Mouse (Mus musculus) granulocyte monocyte progenitor cell, adult 5-6 weeks (primary cell): ENCODE data around the gene Armc3. TPM values are rescaled to one million over a fixed set of nuclear protein-coding genes. Genes with fewer than 3 reads are reported as not detected.
"Not testable (repeated sequence)": the region's sequence is repeated elsewhere in the genome, so short reads cannot be mapped to it uniquely, and the experiment has no call there.

Source experiments
- ATAC-seq: replicated peaks from 2 replicates; pipeline ENCODE4 v1.8.0; 2016; ENCODE audit warnings: mild to moderate bottlenecking, moderate TSS enrichment, inconsistent platforms; ENCODE audit not compliant: poor library complexity, severe bottlenecking
- total RNA-seq, 2 experiments: library from RNA; stranded (forward) in 1 of 2; stranded (reverse) in 1 of 2; fragments of 200-712, 200-1000 nt in 1 of 2; fragments of >200 nt in 1 of 2; fragmentation: Nextera tagmentation in 1 of 2; gene quantifications; 2 replicates each; pipeline ENCODE4 v1.2.3; 2014 to 2017

The Armc3 gene
- total RNA-seq, 2 experiments from 2014 or later = 0.05 TPM; not detected in 1

DNA sequence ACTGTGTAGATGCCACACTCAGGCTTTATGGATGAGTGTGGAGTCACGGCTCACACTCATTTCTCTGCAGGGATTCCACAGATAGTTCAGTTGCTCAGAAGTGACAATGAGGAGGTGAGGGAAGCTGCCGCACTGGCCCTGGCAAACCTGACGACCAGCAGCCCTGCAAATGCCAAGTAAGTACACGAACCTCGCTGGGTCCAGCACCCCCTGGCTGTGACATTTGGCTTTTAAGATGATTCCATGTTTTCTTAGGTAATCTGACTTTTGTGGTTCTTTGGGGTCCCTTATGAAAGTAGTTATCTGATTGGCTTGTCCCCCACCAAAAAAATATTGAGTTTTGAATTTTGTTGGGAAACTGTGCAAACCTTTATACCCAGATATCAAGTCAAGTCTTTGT lies 70.9 kb downstream of the Armc3 start:
- no peak for ATAC-seq

DNA sequence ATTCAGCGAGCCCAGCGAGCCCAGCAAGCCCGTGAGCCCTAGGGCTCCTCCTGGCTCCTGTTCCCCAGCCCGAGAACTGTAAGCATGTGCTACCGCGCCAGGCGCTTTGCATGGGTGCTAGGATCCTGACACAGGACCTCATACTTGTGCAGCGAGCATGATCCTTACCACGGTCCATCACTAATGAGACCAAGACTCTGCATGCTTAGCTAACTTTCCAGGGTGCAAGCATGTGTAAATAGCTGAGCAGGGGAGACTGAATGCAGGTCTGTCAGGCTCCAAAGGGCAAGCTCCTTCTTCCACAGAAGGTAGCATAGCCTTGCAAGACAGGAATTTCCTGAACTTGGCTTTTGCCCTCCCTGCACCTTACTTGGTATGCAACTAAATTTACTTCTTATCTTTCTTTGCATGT lies 71.6 kb downstream of the Armc3 start:
- ATAC-seq = no peak

DNA sequence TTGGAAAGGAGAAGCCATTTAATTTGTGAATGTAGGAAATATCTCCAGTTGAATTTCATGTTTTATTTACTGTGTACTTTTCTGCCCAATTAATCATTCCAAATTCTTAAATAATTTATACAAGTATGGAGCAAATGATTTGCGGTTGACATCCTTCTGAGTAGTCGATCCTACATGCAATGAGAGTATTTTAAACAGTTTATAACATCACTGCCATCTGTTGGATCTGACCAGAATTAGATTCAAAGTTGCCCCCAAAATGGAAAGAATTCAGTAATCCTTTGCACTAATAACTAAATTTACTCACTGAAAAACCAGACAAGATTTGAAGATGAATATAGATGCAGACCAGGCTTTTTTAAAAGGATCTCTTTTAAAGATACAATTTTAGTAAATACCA lies 75.5 kb downstream of the Armc3 start:
- no peak for ATAC-seq

DNA sequence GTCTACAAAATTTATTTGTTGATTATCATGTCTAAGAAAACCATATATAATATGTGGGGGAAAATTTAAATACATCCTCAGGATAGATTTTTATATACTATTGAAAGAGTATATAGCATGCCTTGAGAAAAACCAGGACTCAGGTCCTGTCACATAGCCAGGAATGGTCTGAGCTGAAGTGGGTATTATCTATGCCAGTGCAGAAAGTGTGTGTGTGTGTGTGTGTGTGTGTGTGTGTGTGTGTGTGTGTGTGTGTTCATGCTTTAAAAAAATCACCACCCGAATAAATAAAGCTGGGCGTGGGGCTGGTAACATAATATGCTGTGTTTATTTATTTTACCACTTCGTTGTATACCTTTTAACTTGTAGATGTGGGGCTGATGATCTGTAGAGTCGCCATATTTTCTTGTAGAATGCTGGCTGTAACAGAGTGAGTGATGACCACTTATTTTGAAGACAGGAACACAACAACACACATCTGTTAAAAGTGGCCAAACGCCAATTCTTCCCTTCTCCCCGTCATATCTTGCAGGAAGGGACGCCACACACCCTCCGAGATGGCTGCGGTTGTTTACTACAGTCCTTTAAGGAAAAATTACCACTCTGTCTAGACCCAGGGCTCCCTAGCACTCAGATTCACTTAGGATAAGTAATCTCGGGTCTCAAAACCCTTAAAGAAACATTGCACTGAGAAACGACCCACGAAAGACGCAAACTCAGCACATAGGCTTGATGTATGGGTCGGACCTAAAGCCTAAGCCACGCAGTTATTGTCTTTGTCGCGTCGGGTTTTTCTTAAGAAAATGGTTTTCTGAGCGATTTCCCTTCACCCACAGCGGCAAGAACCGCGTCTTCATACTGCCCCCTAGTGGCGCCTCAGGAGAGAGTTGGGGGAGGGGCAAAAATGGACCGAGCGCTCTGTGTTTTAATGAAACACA lies 76.8 kb downstream of the Armc3 start:
- ATAC-seq = peak; percentile 85

DNA sequence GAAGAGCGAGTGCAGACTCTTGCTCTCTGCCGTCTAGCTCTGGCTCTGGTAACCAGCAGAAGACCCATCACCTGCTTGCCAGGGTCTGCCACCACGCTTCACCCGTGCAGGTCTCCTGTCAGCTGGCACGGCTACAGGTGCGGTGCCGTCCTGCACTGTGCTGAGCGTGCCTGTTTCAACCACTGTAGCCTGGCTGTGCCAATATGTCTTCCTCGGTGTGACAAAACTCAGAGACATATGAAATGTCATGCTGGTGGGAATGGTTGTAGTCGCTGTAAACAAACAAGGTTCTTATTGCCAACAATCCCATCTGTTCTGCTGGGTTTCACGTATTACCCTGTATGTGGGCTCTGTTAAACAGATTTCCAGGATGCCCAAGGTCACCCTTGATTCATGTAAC lies 81.2 kb downstream of the Armc3 start:
- ATAC-seq = no peak

DNA sequence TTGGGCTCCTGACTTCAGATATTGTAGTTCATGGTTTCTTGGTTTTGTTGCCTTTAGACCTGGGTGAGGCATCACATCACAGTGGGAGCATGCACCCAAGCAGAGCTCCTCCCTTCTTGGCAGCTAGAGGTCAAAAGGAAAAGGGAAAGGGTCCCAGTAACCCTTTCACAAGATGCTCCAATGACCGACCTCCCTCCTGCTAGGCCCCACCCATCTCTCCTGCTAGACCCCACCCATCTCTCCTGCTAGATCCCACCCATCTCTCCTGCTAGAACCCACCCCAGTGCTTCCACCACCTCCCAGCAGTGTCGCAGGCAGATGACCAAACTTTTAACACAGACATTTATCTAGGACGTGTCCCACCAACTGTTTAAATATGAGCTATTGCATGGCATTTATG lies 93.3 kb downstream of the Armc3 start:
- ATAC-seq = no peak

DNA sequence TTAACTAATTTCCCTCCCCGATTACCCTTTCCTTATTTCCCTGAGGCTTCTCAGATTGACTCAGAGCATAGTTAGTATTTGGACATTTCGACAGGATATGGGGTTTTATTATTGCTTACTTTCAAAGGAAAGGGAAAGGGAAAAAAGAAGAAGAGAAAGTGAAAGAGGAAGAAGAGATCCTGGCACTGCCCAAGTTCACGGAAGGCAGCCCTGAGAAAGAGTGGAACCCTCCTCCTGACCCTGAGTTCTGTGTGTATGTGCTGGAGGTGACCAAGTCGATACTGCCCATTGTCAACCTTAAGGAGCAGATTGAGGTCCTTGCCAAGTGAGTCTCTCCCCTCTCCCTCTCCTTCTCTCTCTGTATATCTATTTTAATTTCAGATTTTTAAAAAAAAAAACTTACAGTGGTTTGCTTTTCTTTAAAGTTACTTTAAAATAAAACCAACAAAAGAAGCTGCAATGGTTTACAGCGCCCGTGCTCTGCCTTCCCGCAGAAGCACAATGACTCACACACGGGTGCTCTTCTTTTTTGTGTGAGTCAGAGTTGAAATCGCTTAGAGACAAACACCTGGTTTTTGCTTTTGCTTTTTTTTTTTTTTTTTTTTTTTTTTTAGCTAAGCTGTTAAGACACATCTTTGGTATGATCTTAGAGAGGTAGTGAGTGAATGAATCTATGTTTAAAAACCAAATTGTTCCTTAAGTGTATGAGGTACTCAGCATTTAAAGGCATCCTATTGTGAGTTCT lies 101.4 kb downstream of the Armc3 start:
- peak; percentile 91 for ATAC-seq

DNA sequence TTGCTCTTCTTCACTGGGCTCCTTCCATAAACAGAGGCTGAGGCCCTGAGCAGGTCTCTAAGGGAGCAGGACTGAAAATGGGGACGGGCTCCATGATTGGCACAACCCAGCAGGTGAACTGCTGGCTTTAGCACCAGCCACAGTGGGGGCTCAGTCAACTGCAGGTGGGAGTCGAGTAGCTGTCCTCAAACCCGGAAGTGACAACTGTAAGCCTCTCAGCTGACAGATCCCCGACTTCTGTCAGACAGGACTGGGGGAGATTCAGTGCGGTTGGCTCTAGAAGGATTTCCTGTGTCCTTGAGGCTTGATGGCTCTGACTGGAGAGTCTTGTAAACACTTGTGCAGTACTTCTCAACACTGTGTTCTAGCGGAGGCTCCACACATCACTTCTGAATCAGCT lies 102.1 kb downstream of the Armc3 start:
- ATAC-seq = peak; percentile 63

DNA sequence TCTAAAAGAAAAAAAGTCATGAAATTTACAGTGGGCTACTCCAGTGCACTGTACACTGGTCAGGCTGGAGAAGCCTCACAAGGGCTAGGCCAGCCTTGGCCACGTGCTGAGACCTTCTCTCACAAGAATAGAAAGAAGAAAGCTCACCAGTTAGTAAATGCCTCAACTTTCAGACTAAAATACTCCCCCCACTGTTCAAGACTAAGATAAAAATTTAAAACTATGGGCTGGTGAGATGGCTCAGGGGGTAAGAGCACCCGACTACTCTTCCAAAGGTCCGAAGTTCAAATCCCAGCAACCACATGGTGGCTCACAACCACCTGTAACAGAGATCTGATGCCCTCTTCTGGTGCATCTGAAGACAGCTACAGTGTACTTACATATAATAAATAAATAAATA lies 104.0 kb downstream of the Armc3 start:
- not testable (repeated sequence) for ATAC-seq

DNA sequence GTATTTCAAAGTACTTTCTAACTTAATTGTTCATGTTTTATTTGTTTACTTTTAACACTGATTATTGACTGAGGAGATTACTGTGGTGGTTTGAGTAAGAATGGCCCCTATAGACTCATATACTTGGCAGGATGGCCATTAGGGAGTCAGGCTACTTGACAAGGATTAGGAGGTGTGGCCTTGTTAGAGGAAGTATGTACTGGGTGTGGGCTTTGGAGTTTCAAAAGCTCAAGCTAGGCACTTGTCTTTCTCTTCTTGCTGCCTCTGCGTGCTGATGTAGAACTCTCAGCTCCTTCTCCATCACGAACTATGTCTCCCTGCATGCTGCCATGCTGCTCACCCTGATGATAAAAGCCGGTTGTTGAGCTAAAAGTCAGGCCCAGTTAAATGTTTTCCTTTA lies 111.4 kb downstream of the Armc3 start:
- peak; percentile 62 for ATAC-seq

DNA sequence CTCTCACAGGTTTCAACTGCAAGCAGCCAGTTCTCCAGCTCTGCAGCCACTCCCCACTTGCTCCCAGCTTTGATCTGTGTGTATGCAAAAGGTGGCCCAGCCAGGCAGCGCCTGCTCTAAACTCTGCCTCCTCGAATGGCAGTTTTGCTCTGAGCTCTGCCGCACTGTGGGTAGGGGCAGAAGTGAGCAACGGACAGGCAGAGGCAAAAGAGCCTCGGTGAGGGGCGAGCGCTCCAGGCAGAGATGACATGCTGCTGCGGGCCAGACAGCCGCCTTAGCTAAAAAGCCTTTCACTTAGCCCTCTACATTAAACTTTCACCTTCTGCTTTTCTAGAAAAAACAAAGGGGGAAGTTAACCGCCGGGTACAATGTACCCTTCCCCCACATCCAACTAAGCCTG lies 117.0 kb downstream of the Armc3 start:
- peak; percentile 46 for ATAC-seq

DNA sequence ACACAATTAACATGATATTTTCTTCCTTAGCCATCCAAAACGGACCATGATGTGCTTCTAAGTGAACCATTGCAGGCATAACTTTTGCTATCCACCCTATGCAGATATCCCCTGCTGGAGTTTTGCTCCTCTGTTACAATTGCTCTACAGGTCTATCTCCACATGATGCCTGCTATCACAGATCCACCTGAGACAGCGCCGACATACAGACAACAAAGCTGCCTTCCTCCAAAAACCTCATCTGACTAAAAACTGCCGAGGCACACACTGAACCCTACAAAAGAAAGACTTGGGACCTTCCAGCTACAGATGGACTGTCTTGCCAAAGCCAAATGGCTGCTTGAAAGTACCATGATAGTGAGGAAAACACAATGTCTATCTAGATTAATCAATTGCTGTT lies 117.6 kb downstream of the Armc3 start:
- no peak for ATAC-seq

DNA sequence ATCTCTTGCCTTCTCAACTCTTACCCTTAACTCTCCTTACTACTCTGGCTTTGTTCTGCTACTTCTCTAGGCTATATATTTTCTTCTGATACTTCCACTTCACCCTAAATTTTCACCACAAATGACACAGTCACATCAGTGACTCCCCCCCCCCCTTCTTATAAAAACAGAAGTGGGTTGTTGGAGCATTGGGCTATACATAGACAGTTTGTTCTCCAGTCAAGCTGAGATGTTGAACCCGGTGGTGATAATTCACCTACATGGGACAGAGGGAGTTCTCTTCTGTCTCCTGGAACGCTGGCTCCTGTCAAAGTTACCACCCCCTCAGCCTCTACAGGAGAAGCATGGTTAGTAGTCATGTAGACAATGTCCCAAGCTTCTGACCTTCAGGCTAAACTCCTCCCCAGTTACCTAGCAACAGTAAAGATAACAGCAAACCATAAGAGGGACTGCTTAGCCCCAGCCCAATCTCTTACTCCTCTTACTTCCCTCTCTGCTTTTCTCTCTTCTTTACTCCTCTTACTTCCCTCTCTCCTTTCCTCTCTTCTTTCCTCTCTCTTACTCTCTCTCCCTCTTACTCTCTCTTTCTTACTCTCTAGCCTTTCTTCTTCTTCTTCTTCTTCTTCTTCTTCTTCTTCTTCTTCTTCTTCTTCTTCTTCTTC lies 118.2 kb downstream of the Armc3 start:
- ATAC-seq = 0 out of 2 replicates have a peak, but pooled peaks have one; percentile 43

DNA sequence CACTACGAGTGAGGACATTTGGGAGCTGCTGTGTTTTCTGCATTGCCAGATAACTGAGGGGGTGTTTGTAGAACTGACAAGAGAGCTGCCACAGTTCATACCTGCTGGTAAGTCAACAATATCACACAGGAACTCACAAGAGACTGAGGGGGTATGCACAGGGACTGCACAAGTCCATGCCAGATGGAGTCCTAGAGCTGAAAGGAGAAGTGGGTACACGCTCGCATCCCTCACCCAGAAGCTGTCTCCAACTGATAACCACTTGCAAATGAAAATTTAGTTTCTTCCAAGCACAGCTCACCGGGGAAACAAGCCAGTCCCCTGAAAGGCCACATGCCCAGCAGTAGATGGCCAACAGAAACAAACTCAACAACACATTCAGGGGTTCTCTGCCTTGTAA lies 119.4 kb downstream of the Armc3 start:
- peak; percentile 60; the same call in 1 of the 2 replicates for ATAC-seq

DNA sequence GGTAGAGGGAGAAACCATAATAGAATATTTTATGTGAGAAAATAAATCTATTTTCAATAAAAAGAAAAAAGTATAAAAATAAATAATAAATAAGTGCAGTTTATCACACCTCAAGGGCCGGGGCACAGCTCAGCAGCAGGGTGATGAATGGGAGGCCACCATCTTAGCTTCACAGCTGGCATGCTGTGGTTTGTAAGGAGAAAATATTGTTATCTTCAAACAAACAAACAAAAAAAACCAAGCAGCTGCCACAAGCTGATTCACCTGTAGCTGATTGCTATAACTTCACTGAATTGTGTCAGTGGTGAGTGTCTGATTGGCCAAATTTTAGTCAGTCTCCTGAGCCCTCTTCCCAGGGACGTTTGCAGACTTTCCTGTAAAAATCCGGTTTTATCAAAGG lies 120.2 kb downstream of the Armc3 start:
- ATAC-seq = no peak

DNA sequence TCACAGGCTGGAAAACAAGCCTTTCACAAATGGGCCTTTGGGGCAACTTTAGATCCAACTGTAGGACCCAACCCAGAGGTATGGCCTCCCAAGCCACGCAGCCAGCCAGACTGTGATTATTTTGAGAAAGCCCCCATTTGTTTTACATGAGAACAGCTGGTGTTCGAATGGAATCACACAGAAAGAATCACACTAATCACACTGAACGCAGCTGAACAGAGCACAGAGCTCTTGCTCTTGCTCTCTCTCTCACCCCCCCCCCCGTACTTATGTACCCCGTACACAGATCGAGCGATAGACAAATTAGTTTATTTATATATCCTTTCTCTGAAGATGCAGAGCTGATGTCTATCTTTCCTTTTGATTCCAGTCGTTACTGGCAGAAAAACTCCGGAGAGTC lies 123.3 kb downstream of the Armc3 start:
- ATAC-seq = no peak

DNA sequence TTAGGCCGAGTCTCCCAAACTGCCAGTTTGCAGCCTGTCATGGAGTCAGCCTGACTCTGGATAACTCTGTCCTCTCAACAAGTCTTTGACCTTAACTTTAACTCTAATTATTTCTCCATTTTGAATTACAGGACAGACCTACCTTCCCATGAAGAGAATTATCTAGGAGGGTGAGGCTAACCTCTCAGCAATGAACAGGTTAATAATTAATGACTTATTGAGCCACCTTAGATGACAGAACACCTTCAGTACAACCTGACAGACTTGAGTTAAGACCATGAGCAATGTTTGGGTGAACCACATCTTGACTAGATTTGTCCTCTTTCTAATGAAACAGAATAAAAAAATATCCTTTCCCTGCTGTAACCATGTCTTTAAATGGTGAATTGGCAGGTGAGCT lies 127.3 kb downstream of the Armc3 start:
- no peak for ATAC-seq

DNA sequence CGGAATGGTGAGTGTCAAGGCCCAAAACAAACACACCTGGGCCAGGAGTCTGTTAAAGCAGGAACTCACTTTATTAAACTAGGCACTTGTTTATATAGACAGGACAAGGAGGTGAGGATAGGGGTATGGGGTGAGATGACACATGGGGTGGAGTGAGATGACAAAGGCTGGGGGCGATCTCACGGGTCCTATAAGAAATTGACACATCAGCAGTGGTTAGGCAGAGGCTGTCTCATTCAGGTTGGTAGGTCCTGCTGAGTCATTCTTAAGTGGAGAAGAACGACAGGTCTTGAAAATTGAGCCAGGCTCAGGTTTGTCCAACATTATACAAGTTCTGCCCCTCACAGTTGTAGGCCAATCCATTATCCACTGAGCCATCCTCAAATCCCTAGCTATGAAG lies 128.7 kb downstream of the Armc3 start:
- no peak for ATAC-seq

DNA sequence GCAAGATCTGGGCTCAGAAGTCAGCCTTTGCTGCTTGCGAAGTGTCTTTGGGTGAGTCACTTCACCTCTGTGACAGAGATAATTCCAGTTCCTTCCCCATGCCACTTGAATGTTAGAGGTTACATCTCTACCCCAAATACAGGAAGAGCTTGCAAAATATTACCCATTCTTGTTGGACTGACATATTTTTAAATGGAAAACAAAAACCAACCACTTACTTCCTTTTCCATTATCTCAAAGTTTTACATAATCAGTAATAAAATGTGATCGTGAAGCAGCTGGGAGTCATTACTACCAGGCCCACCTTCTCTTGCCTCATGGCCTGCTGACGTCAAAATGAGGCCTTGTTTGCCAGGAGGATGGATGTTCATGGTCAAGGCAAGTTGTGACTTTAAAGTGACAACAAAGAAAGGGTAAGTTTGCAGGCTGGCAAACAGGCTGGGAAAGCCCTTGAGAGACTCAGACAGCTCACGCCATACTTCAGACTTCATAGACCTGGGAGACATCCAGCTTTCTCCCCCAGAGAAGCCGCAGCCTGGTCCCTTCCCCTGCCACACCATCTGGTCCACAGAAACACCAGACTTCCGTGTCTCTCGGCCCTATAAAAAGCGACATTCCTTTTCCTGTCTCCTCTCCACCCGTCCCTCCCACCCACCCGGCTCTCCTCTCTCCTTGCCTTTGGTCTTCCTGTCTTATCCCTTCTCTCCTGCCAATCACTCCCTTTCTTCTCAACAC lies 145.0 kb downstream of the Armc3 start:
- peak; percentile 90 for ATAC-seq
